Mouse (Mus musculus): ENCODE data around the gene 2010300C02Rik. TPM values are rescaled to one million over a fixed set of nuclear protein-coding genes. Genes with fewer than 3 reads are reported as not detected.

2010300C02Rik gene
- total RNA-seq, 4 experiments from 2014 or later, result 319 to 384 (median 333) TPM

- no peak for DNase-seq (ENCODE audit: low spot score in 2 of 2)
These were observed 140.2 kb downstream of the 2010300C02Rik start for GRCm38 (mm10) chr1:37579686-37580085.

GRCm38 (mm10) chr1:37572528-37573272 is 147.2 kb downstream of the 2010300C02Rik start:
- no peak for DNase-seq (ENCODE audit: low spot score in 2 of 2)

GRCm38 (mm10) chr1:37568379-37568778 is 151.5 kb downstream of the 2010300C02Rik start:
- DNase-seq (ENCODE audit: low spot score in 2 of 2), result no peak

GRCm38 (mm10) chr1:37566754-37567153 is 153.1 kb downstream of the 2010300C02Rik start:
- no peak for DNase-seq (ENCODE audit: low spot score in 2 of 2)

GRCm38 (mm10) chr1:37566344-37566743 is 153.5 kb downstream of the 2010300C02Rik start:
- DNase-seq (ENCODE audit: low spot score in 2 of 2), result no peak

- no peak for DNase-seq (ENCODE audit: low spot score in 2 of 2)
These were observed 154.5 kb downstream of the 2010300C02Rik start for GRCm38 (mm10) chr1:37565396-37565795.

- DNase-seq (ENCODE audit: low spot score in 2 of 2), result no peak
These were observed 157.9 kb downstream of the 2010300C02Rik start for GRCm38 (mm10) chr1:37561955-37562354.

Other genes with a start within 250 kb of the 2010300C02Rik start
- gene Mgat4a, start 179.1 kb downstream of the 2010300C02Rik start, total RNA-seq (2022), result 10 to 100 TPM; 28.0 to 34.1 (median 31.2) TPM
- 10 to 100 TPM; 20.1 to 29.9 (median 23.7) TPM for gene Tsga10, start 146.3 kb upstream of the 2010300C02Rik start, total RNA-seq (2022)
- 1 to 10 TPM; 7.1 to 9.2 (median 8.6) TPM for gene Lipt1, start 151.7 kb upstream of the 2010300C02Rik start, total RNA-seq (2022)
- gene Mitd1, start 170.3 kb upstream of the 2010300C02Rik start, total RNA-seq (2022), result 10 to 100 TPM in 3 of 4 experiments, 1 to 10 TPM in 1; 8.6 to 14.7 (median 12.9) TPM
- gene Mrpl30, start 170.4 kb upstream of the 2010300C02Rik start, total RNA-seq (2022), result 100 to 1,000 TPM; 131 to 158 (median 140) TPM
- under 1 TPM in 1 of 4 experiments, not detected in 3; 0.12 TPM for gene Lyg2, start 196.4 kb upstream of the 2010300C02Rik start, total RNA-seq (2022)
- not detected for gene Lyg1, start 237.7 kb upstream of the 2010300C02Rik start, total RNA-seq (2022)